Mouse (Mus musculus): ENCODE measurements around the gene Ky. TPM values are rescaled to one million over a fixed set of nuclear protein-coding genes. Genes with fewer than 3 reads are reported as not detected.

Ky gene
- polyA plus RNA-seq, 1 experiment: 0.16 TPM

- Histone ChIP-seq H3K4me1 (ENCODE audit: control insufficient read depth, insufficient read depth, insufficient read length) (peaks cover 7% of the 10 kb centered on the region; the same call in 1 of the 2 replicates), H3K36me3 (ENCODE audit: control insufficient read depth, insufficient read depth, low read length) (no peaks in the 10 kb centered on the region), H3K4me3 (ENCODE audit: extremely low read depth, insufficient read depth, insufficient read length) (no peak overlapping the region), H3K27ac (ENCODE audit: insufficient read depth, low read length) (no peak overlapping the region), H3K27me3 (ENCODE audit: control insufficient read depth, insufficient read depth, low read length) (0 out of 2 replicates have a peak, but pooled peaks cover 1% of the 10 kb centered on the region)
- no peak for DNase-seq (ENCODE audit: low read depth in 1 of 2, low spot score in 2 of 2)
- 78% methylated on average over 7 of the region's 7 CpGs for WGBS
- TF ChIP-seq POLR2A (IDR thresholded peaks at IDR 0.05; ENCODE audit: low read depth, low read length) (no peak), CTCF (IDR thresholded peaks at IDR 0.05; ENCODE audit: extremely low read depth, insufficient read depth, insufficient read length, insufficient replicate concordance) (no peak)
Measured at GRCm38 (mm10) chr9:102547028-102547354, 41.4 kb downstream of the Ky start.

- Histone ChIP-seq H3K4me3 (ENCODE audit: extremely low read depth, insufficient read depth, insufficient read length) (no peak overlapping the region), H3K36me3 (ENCODE audit: control insufficient read depth, insufficient read depth, low read length) (no peaks in the 10 kb centered on the region), H3K27me3 (ENCODE audit: control insufficient read depth, insufficient read depth, low read length) (0 out of 2 replicates have a peak, but pooled peaks cover 1% of the 10 kb centered on the region), H3K4me1 (ENCODE audit: control insufficient read depth, insufficient read depth, insufficient read length) (no peaks in the 10 kb centered on the region), H3K27ac (ENCODE audit: insufficient read depth, low read length) (no peak overlapping the region)
- WGBS: 37% methylated on average over 8 of the region's 8 CpGs
- TF ChIP-seq CTCF (IDR thresholded peaks at IDR 0.05; ENCODE audit: extremely low read depth, insufficient read depth, insufficient read length, insufficient replicate concordance): no peak
- TF ChIP-seq POLR2A (IDR thresholded peaks at IDR 0.05; ENCODE audit: low read depth, low read length): no peak
- no peak for DNase-seq (ENCODE audit: low read depth in 1 of 2, low spot score in 2 of 2)
Measured at GRCm38 (mm10) chr9:102549211-102549610, 43.7 kb downstream of the Ky start.

DNA sequence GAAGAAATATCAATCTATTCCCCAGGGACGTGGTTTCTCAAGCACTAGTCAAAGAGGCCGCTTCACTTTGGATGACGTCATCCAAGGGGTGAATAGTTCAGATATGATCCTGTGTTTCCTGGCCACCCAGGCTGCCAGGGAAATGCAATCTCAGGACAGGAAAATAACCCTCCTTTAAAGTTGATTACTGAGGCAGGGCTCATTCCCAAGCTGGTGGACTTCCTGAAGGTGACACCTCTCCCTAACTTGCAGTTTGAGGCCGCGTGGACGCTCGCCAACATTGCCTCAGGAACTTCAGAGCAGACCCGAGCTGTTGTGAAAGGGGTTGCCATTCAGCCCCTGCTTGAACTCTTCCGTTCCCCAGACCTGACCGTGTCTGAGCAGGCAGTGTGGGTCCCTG lies 46.2 kb downstream of the Ky start:
- no peaks in the 10 kb centered on the region for H3K36me3 ChIP-seq (ENCODE audit: control insufficient read depth, insufficient read depth, low read length)
- TF ChIP-seq POLR2A (IDR thresholded peaks at IDR 0.05; ENCODE audit: low read depth, low read length): no peak
- TF ChIP-seq CTCF (IDR thresholded peaks at IDR 0.05; ENCODE audit: extremely low read depth, insufficient read depth, insufficient read length, insufficient replicate concordance): no peak
- no peak overlapping the region for H3K4me3 ChIP-seq (ENCODE audit: extremely low read depth, insufficient read depth, insufficient read length)
- DNase-seq (ENCODE audit: low read depth in 1 of 2, low spot score in 2 of 2): no peak
- 55% methylated on average over 10 of the region's 10 CpGs for WGBS
- no peaks in the 10 kb centered on the region for H3K27me3 ChIP-seq (ENCODE audit: control insufficient read depth, insufficient read depth, low read length)
- H3K4me1 ChIP-seq (ENCODE audit: control insufficient read depth, insufficient read depth, insufficient read length): no peaks in the 10 kb centered on the region
- H3K27ac ChIP-seq (ENCODE audit: insufficient read depth, low read length): no peak overlapping the region

- WGBS: 91% methylated on average over 3 of the region's 3 CpGs
- TF ChIP-seq POLR2A (IDR thresholded peaks at IDR 0.05; ENCODE audit: low read depth, low read length) (no peak), CTCF (IDR thresholded peaks at IDR 0.05; ENCODE audit: extremely low read depth, insufficient read depth, insufficient read length, insufficient replicate concordance) (no peak)
- Histone ChIP-seq H3K27ac (ENCODE audit: insufficient read depth, low read length) (no peak overlapping the region), H3K4me1 (ENCODE audit: control insufficient read depth, insufficient read depth, insufficient read length) (no peaks in the 10 kb centered on the region), H3K36me3 (ENCODE audit: control insufficient read depth, insufficient read depth, low read length) (no peaks in the 10 kb centered on the region), H3K27me3 (ENCODE audit: control insufficient read depth, insufficient read depth, low read length) (no peaks in the 10 kb centered on the region), H3K4me3 (ENCODE audit: extremely low read depth, insufficient read depth, insufficient read length) (no peak overlapping the region)
- DNase-seq (ENCODE audit: low read depth in 1 of 2, low spot score in 2 of 2): no peak
Measured at GRCm38 (mm10) chr9:102553781-102554180, 48.2 kb downstream of the Ky start.

GRCm38 (mm10) chr9:102558463-102558862 lies 52.9 kb downstream of the Ky start:
- no peaks in the 10 kb centered on the region for H3K36me3 ChIP-seq (ENCODE audit: control insufficient read depth, insufficient read depth, low read length)
- H3K27me3 ChIP-seq (ENCODE audit: control insufficient read depth, insufficient read depth, low read length): no peaks in the 10 kb centered on the region
- no peak overlapping the region for H3K27ac ChIP-seq (ENCODE audit: insufficient read depth, low read length)
- WGBS: 91% methylated on average over 3 of the region's 3 CpGs
- TF ChIP-seq POLR2A (IDR thresholded peaks at IDR 0.05; ENCODE audit: low read depth, low read length) (no peak), CTCF (IDR thresholded peaks at IDR 0.05; ENCODE audit: extremely low read depth, insufficient read depth, insufficient read length, insufficient replicate concordance) (no peak)
- DNase-seq (ENCODE audit: low read depth in 1 of 2, low spot score in 2 of 2): no peak
- no peaks in the 10 kb centered on the region for H3K4me1 ChIP-seq (ENCODE audit: control insufficient read depth, insufficient read depth, insufficient read length)
- no peak overlapping the region for H3K4me3 ChIP-seq (ENCODE audit: extremely low read depth, insufficient read depth, insufficient read length)

- Histone ChIP-seq H3K27ac (ENCODE audit: insufficient read depth, low read length) (no peak overlapping the region), H3K4me1 (ENCODE audit: control insufficient read depth, insufficient read depth, insufficient read length) (no peaks in the 10 kb centered on the region; the same call in 1 of the 2 replicates), H3K27me3 (ENCODE audit: control insufficient read depth, insufficient read depth, low read length) (no peaks in the 10 kb centered on the region), H3K4me3 (ENCODE audit: extremely low read depth, insufficient read depth, insufficient read length) (no peak overlapping the region), H3K36me3 (ENCODE audit: control insufficient read depth, insufficient read depth, low read length) (no peaks in the 10 kb centered on the region)
- WGBS: 71% methylated on average over 5 of the region's 5 CpGs
- TF ChIP-seq POLR2A (IDR thresholded peaks at IDR 0.05; ENCODE audit: low read depth, low read length): no peak
- TF ChIP-seq CTCF (IDR thresholded peaks at IDR 0.05; ENCODE audit: extremely low read depth, insufficient read depth, insufficient read length, insufficient replicate concordance): no peak
- no peak for DNase-seq (ENCODE audit: low read depth in 1 of 2, low spot score in 2 of 2)
Measured at GRCm38 (mm10) chr9:102572888-102573287, 67.3 kb downstream of the Ky start.

- no peaks in the 10 kb centered on the region for H3K27me3 ChIP-seq (ENCODE audit: control insufficient read depth, insufficient read depth, low read length)
- H3K36me3 ChIP-seq (ENCODE audit: control insufficient read depth, insufficient read depth, low read length): no peaks in the 10 kb centered on the region
- no peak for DNase-seq (ENCODE audit: low read depth in 1 of 2, low spot score in 2 of 2)
- no peak overlapping the region for H3K4me3 ChIP-seq (ENCODE audit: extremely low read depth, insufficient read depth, insufficient read length)
- no peaks in the 10 kb centered on the region; the same call in 1 of the 2 replicates for H3K4me1 ChIP-seq (ENCODE audit: control insufficient read depth, insufficient read depth, insufficient read length)
- TF ChIP-seq POLR2A (IDR thresholded peaks at IDR 0.05; ENCODE audit: low read depth, low read length) (no peak), CTCF (IDR thresholded peaks at IDR 0.05; ENCODE audit: extremely low read depth, insufficient read depth, insufficient read length, insufficient replicate concordance) (no peak)
- WGBS: 16% methylated on average over 5 of the region's 5 CpGs
- no peak overlapping the region for H3K27ac ChIP-seq (ENCODE audit: insufficient read depth, low read length)
Measured at GRCm38 (mm10) chr9:102577480-102577879, 71.9 kb downstream of the Ky start.

Data from spleen, adult 2 months (tissue).